ENCODE assay signal across 8 mouse cellular contexts in the genomic region with DNA sequence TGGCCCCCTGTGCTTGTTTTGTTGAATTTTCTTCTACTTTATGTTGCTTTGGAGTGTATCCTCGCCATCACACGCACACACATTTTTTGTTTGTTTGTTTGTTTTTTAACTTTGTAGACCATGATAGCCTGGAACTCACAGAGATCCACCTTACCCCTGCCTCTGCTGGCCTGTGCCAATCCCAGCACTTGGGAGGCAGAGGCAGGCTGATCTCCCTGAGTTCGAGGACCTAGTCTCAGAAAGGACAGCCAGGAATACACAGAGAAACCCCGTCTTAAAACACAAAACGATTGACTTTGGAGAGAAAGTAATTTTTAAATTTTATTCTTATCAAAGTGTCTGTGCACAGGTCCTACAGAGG. TPM values are rescaled to one million over a fixed set of nuclear protein-coding genes. Genes with fewer than 3 reads are reported as not detected.
A peak's percentile ranks its signal among the peaks of the same experiment; 100 is the strongest.
DNase-seq lines count a peak whose midpoint lies in the region; ATAC-seq and TF ChIP-seq lines count a peak whose summit lies in the region.

No protein-coding gene starts in this region.

- no peak overlapping the region for H3K27ac ChIP-seq in kidney, embryonic 14.5 days (ENCODE audit: low read depth, low read length)
- H3K27ac ChIP-seq in kidney, adult 2 months (ENCODE audit: insufficient read depth, low read depth, low read length) = no peak overlapping the region
- 0 out of 2 replicates have a peak overlapping the region, but pooled peaks have one; percentile 23 for H3K27ac ChIP-seq in embryonic facial prominence, embryonic 13.5 days
- no peak overlapping the region for H3K27ac ChIP-seq in intestine, embryonic 16.5 days (ENCODE audit: low read length)
- H3K27ac ChIP-seq in midbrain, embryonic 16.5 days (ENCODE audit: low read length) = peak overlapping the region; percentile 91; the same call in 1 of the 2 replicates

- no peak for TF ChIP-seq CTCF in kidney, adult 2 months (conservative IDR thresholded peaks at IDR 0.05; ENCODE audit: insufficient read depth, insufficient read length, low read depth, low read length)

- no peak overlapping the region; the same call in 1 of the 2 replicates for H3K4me2 ChIP-seq in kidney, embryonic 14.5 days (replicated peaks; ENCODE audit: low read depth, low read length)
- peak overlapping the region; percentile 92 for H3K4me2 ChIP-seq in embryonic facial prominence, embryonic 13.5 days
- peak overlapping the region; percentile 14; the same call in 1 of the 2 replicates for H3K4me2 ChIP-seq in intestine, embryonic 16.5 days (ENCODE audit: low read depth, low read length)
- H3K4me2 ChIP-seq in midbrain, embryonic 16.5 days (ENCODE audit: low read length) = peak overlapping the region; percentile 35; the same call in 1 of the 2 replicates

- H3K9me3 ChIP-seq in kidney, embryonic 14.5 days (ENCODE audit: control insufficient read depth, low read length) = no peaks in the 10 kb centered on the region
- no peaks in the 10 kb centered on the region for H3K9me3 ChIP-seq in embryonic facial prominence, embryonic 13.5 days
- H3K9me3 ChIP-seq in intestine, embryonic 16.5 days (ENCODE audit: control insufficient read depth, low read length) = no peaks in the 10 kb centered on the region
- no peaks in the 10 kb centered on the region for H3K9me3 ChIP-seq in midbrain, embryonic 16.5 days (replicated peaks; ENCODE audit: control insufficient read depth, low read length, poor library complexity, severe bottlenecking)

- no peak for TF ChIP-seq POLR2A in kidney, adult 2 months (IDR thresholded peaks at IDR 0.05; ENCODE audit: low read depth, low read length)

- WGBS in kidney, embryonic 14.5 days = 35% methylated on average over 5 of the region's 5 CpGs
- 43% methylated on average over 5 of the region's 5 CpGs for WGBS in kidney, adult 2 months
- WGBS in embryonic facial prominence, embryonic 13.5 days = 31% methylated on average over 5 of the region's 5 CpGs
- whole genome bisulfite sequencing in intestine, embryonic 16.5 days = 35% methylated on average over 5 of the region's 5 CpGs
- 32% methylated on average over 5 of the region's 5 CpGs for WGBS in midbrain, embryonic 16.5 days

- peaks cover 14% of the 10 kb centered on the region for H3K4me1 ChIP-seq in kidney, embryonic 14.5 days (ENCODE audit: control insufficient read depth, insufficient read depth, low read length)
- peaks cover 12% of the 10 kb centered on the region; the same call in 1 of the 2 replicates for H3K4me1 ChIP-seq in kidney, adult 2 months (ENCODE audit: control insufficient read depth, insufficient read depth, low read length)
- peaks cover 16% of the 10 kb centered on the region for H3K4me1 ChIP-seq in embryonic facial prominence, embryonic 13.5 days
- H3K4me1 ChIP-seq in intestine, embryonic 16.5 days (ENCODE audit: control insufficient read depth, insufficient read depth, low read length) = peaks cover 9% of the 10 kb centered on the region; the same call in 1 of the 2 replicates
- peaks cover 23% of the 10 kb centered on the region for H3K4me1 ChIP-seq in midbrain, embryonic 16.5 days (ENCODE audit: control insufficient read depth, insufficient read depth, low read length)

- H3K9ac ChIP-seq in kidney, embryonic 14.5 days (ENCODE audit: low read depth, low read length) = no peak overlapping the region
- peak overlapping the region; percentile 97; the same call in 1 of the 2 replicates for H3K9ac ChIP-seq in embryonic facial prominence, embryonic 13.5 days
- no peak overlapping the region for H3K9ac ChIP-seq in intestine, embryonic 16.5 days (ENCODE audit: low read depth, low read length)
- no peak overlapping the region for H3K9ac ChIP-seq in midbrain, embryonic 16.5 days (ENCODE audit: low read depth, low read length)

- H3K36me3 ChIP-seq in kidney, embryonic 14.5 days (ENCODE audit: control insufficient read depth, insufficient read depth, low read length) = peaks cover 13% of the 10 kb centered on the region
- peaks cover 1% of the 10 kb centered on the region; the same call in 1 of the 2 replicates for H3K36me3 ChIP-seq in kidney, adult 2 months (ENCODE audit: control insufficient read depth, insufficient read depth, low read length)
- peaks cover 20% of the 10 kb centered on the region for H3K36me3 ChIP-seq in embryonic facial prominence, embryonic 13.5 days
- H3K36me3 ChIP-seq in intestine, embryonic 16.5 days (ENCODE audit: control insufficient read depth, insufficient read depth, low read length) = no peaks in the 10 kb centered on the region
- H3K36me3 ChIP-seq in midbrain, embryonic 16.5 days (ENCODE audit: control insufficient read depth, insufficient read depth, low read length) = peaks cover 13% of the 10 kb centered on the region; the same call in 1 of the 2 replicates

- peak overlapping the region; percentile 92 for H3K4me3 ChIP-seq in kidney, embryonic 14.5 days (ENCODE audit: low read length)
- no peak overlapping the region for H3K4me3 ChIP-seq in kidney, adult 2 months (ENCODE audit: insufficient read depth, low read depth, low read length)
- H3K4me3 ChIP-seq in embryonic facial prominence, embryonic 13.5 days = peak overlapping the region; percentile 80
- H3K4me3 ChIP-seq in intestine, embryonic 16.5 days (ENCODE audit: low read length) = peak overlapping the region; percentile 98
- H3K4me3 ChIP-seq in midbrain, embryonic 16.5 days (ENCODE audit: low read depth, low read length) = peak overlapping the region; percentile 96

- no peak for DNase-seq in kidney, adult 2 months
- no peak for DNase-seq in thymus, adult 18-20 months
- DNase-seq in kidney, postnatal 4 days = no peak
- DNase-seq in kidney, postnatal 10 days = no peak

- no peak; the same call in 1 of the 2 replicates for ATAC-seq in kidney, embryonic 14.5 days (ENCODE audit: low FRiP score, low TSS enrichment)
- ATAC-seq in embryonic facial prominence, embryonic 13.5 days (ENCODE audit: insufficient number of reproducible peaks, insufficient read depth, low FRiP score, low TSS enrichment, low read depth) = no peak
- ATAC-seq in intestine, embryonic 16.5 days = peak; percentile 39
- peak; percentile 46; the same call in 1 of the 2 replicates for ATAC-seq in midbrain, embryonic 16.5 days

- H3K27me3 ChIP-seq in kidney, embryonic 14.5 days (ENCODE audit: control insufficient read depth, insufficient read depth, low read length) = no peaks in the 10 kb centered on the region
- H3K27me3 ChIP-seq in kidney, adult 2 months (replicated peaks; ENCODE audit: control insufficient read depth, insufficient read depth, low read length) = no peaks in the 10 kb centered on the region
- no peaks in the 10 kb centered on the region for H3K27me3 ChIP-seq in embryonic facial prominence, embryonic 13.5 days
- no peaks in the 10 kb centered on the region for H3K27me3 ChIP-seq in intestine, embryonic 16.5 days (replicated peaks; ENCODE audit: control insufficient read depth, insufficient read depth, low read length)
- H3K27me3 ChIP-seq in midbrain, embryonic 16.5 days (ENCODE audit: control insufficient read depth, insufficient read depth, low read depth, low read length) = no peaks in the 10 kb centered on the region

RNA-seq across cellular contexts. Expression of a gene that starts 0.4 kb away (rescaled TPM):
- 8.5 and 12.3 TPM in 2 replicates for polyA plus RNA-seq in kidney, embryonic 14.5 days (2014; fragmentation: Nextera tagmentation; extraction: Ambion mirVana)
- 2.3 and 3.3 TPM in 2 replicates for polyA plus RNA-seq in kidney, adult 2 months (2012; rRNA removed)
- polyA plus RNA-seq in embryonic facial prominence, embryonic 13.5 days (2015; fragmentation: Nextera tagmentation; extraction: Ambion mirVana) = 12.0 and 12.6 TPM in 2 replicates
- 4.0 TPM in 2 replicates for polyA plus RNA-seq in intestine, embryonic 16.5 days (2015; fragmentation: Nextera tagmentation; extraction: Ambion mirVana)
- 10.3 and 11.0 TPM in 2 replicates for polyA plus RNA-seq in midbrain, embryonic 16.5 days (2015; fragmentation: Nextera tagmentation; extraction: Ambion mirVana)

RNA-seq across cellular contexts. Expression of a gene that starts 31.2 kb away (rescaled TPM):
- polyA plus RNA-seq in kidney, embryonic 14.5 days (2014; fragmentation: Nextera tagmentation; extraction: Ambion mirVana) = 0.61 and 0.68 TPM in 2 replicates
- 0.13 and 0.34 TPM in 2 replicates for polyA plus RNA-seq in kidney, adult 2 months (2012; rRNA removed)
- 1.1 and 1.7 TPM in 2 replicates for polyA plus RNA-seq in embryonic facial prominence, embryonic 13.5 days (2015; fragmentation: Nextera tagmentation; extraction: Ambion mirVana)
- 0.37 and 0.39 TPM in 2 replicates for polyA plus RNA-seq in intestine, embryonic 16.5 days (2015; fragmentation: Nextera tagmentation; extraction: Ambion mirVana)
- polyA plus RNA-seq in midbrain, embryonic 16.5 days (2015; fragmentation: Nextera tagmentation; extraction: Ambion mirVana) = 0.70 and 0.73 TPM in 2 replicates

RNA-seq across cellular contexts. Expression of a gene that starts 31.3 kb away (rescaled TPM):
- 100 and 112 TPM in 2 replicates for polyA plus RNA-seq in kidney, embryonic 14.5 days (2014; fragmentation: Nextera tagmentation; extraction: Ambion mirVana)
- polyA plus RNA-seq in kidney, adult 2 months (2012; rRNA removed) = 29.3 and 32.0 TPM in 2 replicates
- polyA plus RNA-seq in embryonic facial prominence, embryonic 13.5 days (2015; fragmentation: Nextera tagmentation; extraction: Ambion mirVana) = 158 and 167 TPM in 2 replicates
- polyA plus RNA-seq in intestine, embryonic 16.5 days (2015; fragmentation: Nextera tagmentation; extraction: Ambion mirVana) = 82.5 and 85.8 TPM in 2 replicates
- polyA plus RNA-seq in midbrain, embryonic 16.5 days (2015; fragmentation: Nextera tagmentation; extraction: Ambion mirVana) = 109 and 122 TPM in 2 replicates

RNA-seq across cellular contexts. Expression of a gene that starts 54.9 kb away (rescaled TPM):
- polyA plus RNA-seq in kidney, embryonic 14.5 days (2014; fragmentation: Nextera tagmentation; extraction: Ambion mirVana) = 70.1 and 158 TPM in 2 replicates
- polyA plus RNA-seq in kidney, adult 2 months (2012; rRNA removed) = 181 and 191 TPM in 2 replicates
- polyA plus RNA-seq in embryonic facial prominence, embryonic 13.5 days (2015; fragmentation: Nextera tagmentation; extraction: Ambion mirVana) = 138 and 141 TPM in 2 replicates
- 131 and 132 TPM in 2 replicates for polyA plus RNA-seq in intestine, embryonic 16.5 days (2015; fragmentation: Nextera tagmentation; extraction: Ambion mirVana)
- 218 and 229 TPM in 2 replicates for polyA plus RNA-seq in midbrain, embryonic 16.5 days (2015; fragmentation: Nextera tagmentation; extraction: Ambion mirVana)

RNA-seq across cellular contexts. Expression of a gene that starts 57.4 kb away (rescaled TPM):
- polyA plus RNA-seq in kidney, embryonic 14.5 days (2014; fragmentation: Nextera tagmentation; extraction: Ambion mirVana) = 75.4 and 113 TPM in 2 replicates
- 12.5 and 15.9 TPM in 2 replicates for polyA plus RNA-seq in kidney, adult 2 months (2012; rRNA removed)
- 125 and 134 TPM in 2 replicates for polyA plus RNA-seq in embryonic facial prominence, embryonic 13.5 days (2015; fragmentation: Nextera tagmentation; extraction: Ambion mirVana)
- 72.7 and 78.1 TPM in 2 replicates for polyA plus RNA-seq in intestine, embryonic 16.5 days (2015; fragmentation: Nextera tagmentation; extraction: Ambion mirVana)
- 19.3 and 19.6 TPM in 2 replicates for polyA plus RNA-seq in midbrain, embryonic 16.5 days (2015; fragmentation: Nextera tagmentation; extraction: Ambion mirVana)

Comparison
In these comparisons a context has a peak if more than half of its experiments do, and no peak if none do; other contexts are left out.
1. ATAC-seq: peak in intestine, embryonic 16.5 days (single experiment) and midbrain, embryonic 16.5 days (single experiment); none in kidney, embryonic 14.5 days (single experiment) and embryonic facial prominence, embryonic 13.5 days (single experiment).
2. H3K27ac ChIP-seq: peak in embryonic facial prominence, embryonic 13.5 days (single experiment) and midbrain, embryonic 16.5 days (single experiment); none in kidney, embryonic 14.5 days (single experiment), kidney, adult 2 months (single experiment) and intestine, embryonic 16.5 days (single experiment).